Mouse (Mus musculus) bone marrow macrophage, adult 2 months (primary cell): ENCODE data around the gene Serpina6.

ENCODE experiments used
- CTCF ChIP-seq: IDR thresholded peaks from 2 replicates; pipeline ENCODE4 v1.5.1; 2012; ENCODE audit warnings: low read depth, mild to moderate bottlenecking, low read length, moderate library complexity
- POLR2A ChIP-seq: IDR thresholded peaks from 2 replicates; pipeline ENCODE4 v1.6.1; 2012; ENCODE audit warnings: mild to moderate bottlenecking, low read depth, low read length, borderline replicate concordance

DNA sequence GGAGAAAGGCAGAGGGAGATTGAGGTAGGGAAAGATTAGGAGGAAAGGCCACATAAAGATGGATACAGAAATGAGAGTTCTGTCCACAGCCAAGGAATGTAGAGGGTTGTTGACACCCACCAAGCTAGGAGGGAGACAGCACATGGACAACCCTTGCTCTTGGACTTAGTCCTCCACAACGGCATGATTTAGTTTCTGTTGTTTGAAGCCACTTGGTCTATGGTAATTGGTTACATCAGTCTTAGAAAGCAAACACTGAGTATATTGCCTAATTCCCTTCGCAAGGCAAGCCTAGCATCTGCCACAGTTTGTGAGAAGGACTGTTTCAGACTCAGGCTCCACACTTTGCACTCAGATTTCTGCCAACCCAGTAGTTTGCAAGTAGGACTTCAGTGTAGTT, 21.2 kb downstream of the Serpina6 start:
- TF ChIP-seq POLR2A (no peak), CTCF (no peak)
